Mouse (Mus musculus) urinary bladder, postnatal 4 days (tissue): Measurements from ENCODE around the gene Siah2.

ENCODE experiments used
- DNase-seq, 2 experiments: peaks; one replicate each; pipeline ENCODE4 v3.0.0; 2021 to 2022; ENCODE audit warnings: low spot score in 2 of 2

The Siah2 gene

GRCm38 (mm10) chr3:58695044-58695443, 2.8 kb upstream of the Siah2 start:
- no peak for DNase-seq

- no peak for DNase-seq
Observed at GRCm38 (mm10) chr3:58693331-58693730, 1.1 kb upstream of the Siah2 start.

- DNase-seq, result no peak
Observed at GRCm38 (mm10) chr3:58691374-58691939, 743 bp downstream of the Siah2 start.

GRCm38 (mm10) chr3:58690619-58691373, 1.4 kb downstream of the Siah2 start:
- peak; percentile 35 to 63 for DNase-seq

GRCm38 (mm10) chr3:58689721-58690120, 2.5 kb downstream of the Siah2 start:
- no peak for DNase-seq

GRCm38 (mm10) chr3:58689105-58689504, 3.1 kb downstream of the Siah2 start:
- DNase-seq, result no peak

GRCm38 (mm10) chr3:58688551-58688950, 3.6 kb downstream of the Siah2 start:
- no peak for DNase-seq

- DNase-seq, result no peak
Observed at GRCm38 (mm10) chr3:58686922-58687284, 5.3 kb downstream of the Siah2 start.

- DNase-seq, result no peak
Observed at GRCm38 (mm10) chr3:58686206-58686921, 5.8 kb downstream of the Siah2 start.

- no peak for DNase-seq
Observed at GRCm38 (mm10) chr3:58685396-58685795, 6.8 kb downstream of the Siah2 start.

GRCm38 (mm10) chr3:58683346-58683745, 8.9 kb downstream of the Siah2 start:
- DNase-seq, result no peak

- no peak for DNase-seq
Observed at GRCm38 (mm10) chr3:58682336-58682735, 9.9 kb downstream of the Siah2 start.

GRCm38 (mm10) chr3:58681831-58682230, 10.4 kb downstream of the Siah2 start:
- DNase-seq, result no peak

- no peak for DNase-seq
Observed at GRCm38 (mm10) chr3:58680943-58681637, 11.1 kb downstream of the Siah2 start.

- DNase-seq, result no peak
Observed at GRCm38 (mm10) chr3:58679996-58680395, 12.2 kb downstream of the Siah2 start.

- no peak for DNase-seq
Observed at GRCm38 (mm10) chr3:58678905-58679304, 13.3 kb downstream of the Siah2 start.

GRCm38 (mm10) chr3:58678384-58678783, 13.8 kb downstream of the Siah2 start:
- DNase-seq, result no peak

- no peak for DNase-seq
Observed at GRCm38 (mm10) chr3:58677615-58678014, 14.6 kb downstream of the Siah2 start.

- no peak for DNase-seq
Observed at GRCm38 (mm10) chr3:58673295-58673694, 18.9 kb downstream of the Siah2 start.

- DNase-seq, result no peak
Observed at GRCm38 (mm10) chr3:58672481-58673183, 19.6 kb downstream of the Siah2 start.

- DNase-seq, result no peak
Observed at GRCm38 (mm10) chr3:58671616-58672250, 20.5 kb downstream of the Siah2 start.
